Mouse (Mus musculus) hindbrain, embryonic 14.5 days (tissue): ENCODE measurements around the gene Vat1l. TPM values are rescaled to one million over a fixed set of nuclear protein-coding genes. Genes with fewer than 3 reads are reported as not detected.
A peak's percentile ranks its signal among the peaks of the same experiment; 100 is the strongest.

Experiments
- ATAC-seq: fragments of 200-750 bp; cut with Nextera tagmentation; 2 replicates; pipeline ENCODE4 v1.8.0; 2017; ENCODE audit warnings: moderate number of reproducible peaks, mild to moderate bottlenecking, moderate TSS enrichment, moderate library complexity; ENCODE audit not compliant: low FRiP score
- DNase-seq: peaks from one replicate; pipeline ENCODE4 v3.0.0-alpha.2; 2015; ENCODE audit warnings: low spot score
- H3K27ac ChIP-seq: fragments of 300-500 bp; sonication (generic); 2 replicates; pipeline ENCODE4 v1.5.1; 2014; ENCODE audit warnings: mild to moderate bottlenecking, moderate library complexity
- H3K27me3 ChIP-seq: fragments of 300-500 bp; sonication (generic); 2 replicates; pipeline ENCODE4 v1.6.1; 2014; ENCODE audit warnings: mild to moderate bottlenecking, low read length, mixed read lengths; ENCODE audit not compliant: control insufficient read depth, insufficient read depth
- H3K36me3 ChIP-seq: fragments of 300-500 bp; sonication (generic); replicated peaks from 2 replicates; pipeline ENCODE4 v1.6.1; 2014; ENCODE audit not compliant: control insufficient read depth, insufficient read depth
- H3K4me1 ChIP-seq: fragments of 300-500 bp; sonication (generic); replicated peaks from 2 replicates; pipeline ENCODE4 v1.6.1; 2014; ENCODE audit warnings: antibody characterized with exemption, low read length, mixed read lengths; ENCODE audit not compliant: control insufficient read depth, insufficient read depth
- H3K4me2 ChIP-seq: fragments of 300-500 bp; sonication (generic); replicated peaks from 2 replicates; pipeline ENCODE4 v1.6.1; 2014; ENCODE audit warnings: mild to moderate bottlenecking, moderate library complexity
- H3K4me3 ChIP-seq: fragments of 300-500 bp; sonication (generic); replicated peaks from 2 replicates; pipeline ENCODE4 v1.5.1; 2014; ENCODE audit warnings: mild to moderate bottlenecking, low read length
- H3K9ac ChIP-seq: fragments of 300-500 bp; sonication (generic); 2 replicates; pipeline ENCODE4 v1.6.1; 2014
- H3K9me3 ChIP-seq: fragments of 300-500 bp; sonication (generic); 2 replicates; pipeline ENCODE4 v1.6.1; 2016; ENCODE audit warnings: low read length; ENCODE audit not compliant: control insufficient read depth
- WGBS: fragments of 180-500 bp; shearing (Covaris S2); extraction: QIAGEN DNeasy Blood & Tissue Kit; methylation state at CpG from one replicate; pipeline ENCODE4 v1.1.7; 2014; 5-methylcytosine and 5-hydroxymethylcytosine counted together
- polyA plus RNA-seq: library from polyadenylated mRNA; unstranded; fragments of >200 nt; fragmentation: Nextera tagmentation; extraction: Ambion mirVana; gene quantifications from 2 replicates; pipeline ENCODE4 v1.2.1, GENCODE M21; 2014

Gene Vat1l
- polyA plus RNA-seq, 1 experiment from 2014 or later: 60.1 TPM

DNA sequence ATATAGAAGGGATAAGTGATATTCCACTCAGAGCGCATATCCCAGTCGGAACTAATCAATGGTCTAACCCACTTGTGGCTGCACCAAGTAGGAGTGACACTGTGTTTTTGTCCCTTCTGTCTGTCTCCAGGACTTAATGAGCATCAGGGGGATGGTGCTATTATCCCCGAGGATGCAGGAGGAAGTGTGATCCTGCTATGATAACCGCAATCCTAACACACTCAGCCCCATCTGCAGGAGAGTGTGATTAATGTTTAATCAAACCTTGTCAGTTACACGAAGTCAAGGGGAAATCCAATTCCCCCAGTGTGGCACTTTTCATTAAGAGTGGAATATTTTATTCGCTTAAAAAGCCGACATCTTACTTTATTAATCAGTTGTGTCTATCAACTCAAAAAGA lies 196.3 kb downstream of the Vat1l start:
- ATAC-seq (no peak), DNase-seq (peak; percentile 26)
- Histone ChIP-seq H3K9me3 (no peaks in the 10 kb centered on the region), H3K36me3 (no peaks in the 10 kb centered on the region), H3K4me2 (no peak overlapping the region), H3K27me3 (no peaks in the 10 kb centered on the region), H3K27ac (no peak overlapping the region), H3K9ac (no peak overlapping the region), H3K4me3 (no peak overlapping the region), H3K4me1 (no peaks in the 10 kb centered on the region)
- 37% methylated on average over 7 of the region's 7 CpGs for WGBS

DNA sequence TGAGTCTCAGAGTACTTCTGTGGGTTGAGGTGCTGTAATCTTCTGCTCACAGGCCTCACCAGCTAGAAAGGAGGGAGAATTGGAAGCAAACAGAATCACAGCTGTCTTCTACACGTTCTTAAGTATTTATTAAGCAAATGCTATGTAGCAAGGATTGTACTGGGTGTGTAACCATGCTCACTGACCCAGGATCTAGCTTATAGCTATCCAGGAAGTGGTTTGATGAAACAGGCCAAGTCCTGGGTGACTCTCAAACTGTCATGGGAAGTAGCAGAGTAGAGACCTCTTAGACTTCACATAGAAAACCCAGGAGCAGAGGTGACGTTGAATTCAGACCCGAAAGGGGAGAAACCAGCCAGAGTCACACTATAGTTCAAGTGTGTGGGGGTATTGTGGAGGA lies 206.0 kb downstream of the Vat1l start:
- Histone ChIP-seq H3K36me3 (no peaks in the 10 kb centered on the region), H3K4me2 (no peak overlapping the region), H3K27ac (no peak overlapping the region), H3K9me3 (no peaks in the 10 kb centered on the region), H3K27me3 (no peaks in the 10 kb centered on the region), H3K4me3 (no peak overlapping the region), H3K4me1 (no peaks in the 10 kb centered on the region), H3K9ac (no peak overlapping the region)
- ATAC-seq (no peak), DNase-seq (no peak)
- WGBS: 74% methylated on average over 3 of the region's 3 CpGs

DNA sequence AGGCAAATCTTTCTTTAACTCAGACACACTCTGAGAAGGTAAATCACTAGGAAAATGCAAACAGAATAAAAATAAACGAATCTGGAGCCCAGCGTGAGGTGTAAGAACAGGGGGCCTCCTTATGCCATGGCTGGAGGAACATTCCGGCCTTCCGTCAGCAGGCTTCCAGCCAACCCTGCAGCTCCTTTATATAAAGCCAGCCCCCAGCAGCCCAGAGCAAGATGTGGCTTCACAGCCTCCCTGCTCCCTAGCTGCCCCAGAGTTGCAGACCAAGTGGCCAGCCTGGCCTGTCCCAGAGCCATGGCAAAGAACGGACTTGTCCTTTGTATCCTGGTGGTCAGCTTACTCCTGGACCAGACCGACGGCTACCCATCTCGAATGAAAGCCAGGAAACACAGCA lies 212.4 kb downstream of the Vat1l start, which contains the start of gene Clec3a:
Gene Clec3a, plus strand, starts transcription at position 301 of the 400 bp plus-strand sequence.
- no peaks in the 10 kb centered on the region for H3K27me3 ChIP-seq
- no peak within 1 kb of the TSS for H3K4me3 ChIP-seq
- no peak within 1 kb of the TSS for H3K27ac ChIP-seq
- no peak for DNase-seq
- WGBS: 86% methylated on average over 8 of the region's 8 CpGs
- no peak for ATAC-seq
- H3K4me1 ChIP-seq: no peaks in the 10 kb centered on the region
- no peaks in the 10 kb centered on the region for H3K9me3 ChIP-seq
- H3K36me3 ChIP-seq: no peaks in the 10 kb centered on the region
- no peak within 1 kb of the TSS for H3K4me2 ChIP-seq
- no peak within 1 kb of the TSS for H3K9ac ChIP-seq

DNA sequence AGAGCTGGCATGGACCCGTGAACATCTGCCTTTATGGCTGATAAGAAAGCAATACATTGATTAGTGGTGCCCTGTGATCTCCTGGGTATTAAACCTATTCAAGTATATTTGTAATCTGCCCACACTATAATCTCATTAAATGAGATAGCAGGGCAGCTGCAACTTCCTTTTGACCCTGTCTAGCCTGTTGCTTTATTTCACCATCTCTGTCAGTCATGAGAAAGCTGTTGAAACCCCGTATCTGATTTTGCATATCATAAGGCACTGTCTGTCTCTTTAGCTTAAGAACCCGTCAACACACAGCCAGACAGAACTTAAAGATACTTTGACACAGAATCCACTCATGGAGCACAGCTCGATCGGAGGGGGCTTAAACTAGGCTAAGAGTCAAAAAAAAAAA lies 213.1 kb downstream of the Vat1l start:
- ATAC-seq (no peak), DNase-seq (no peak)
- H3K9ac ChIP-seq: no peak overlapping the region
- no peak overlapping the region for H3K4me2 ChIP-seq
- no peaks in the 10 kb centered on the region for H3K27me3 ChIP-seq
- no peak overlapping the region for H3K4me3 ChIP-seq
- H3K27ac ChIP-seq: no peak overlapping the region
- no peaks in the 10 kb centered on the region for H3K36me3 ChIP-seq
- 81% methylated on average over 5 of the region's 5 CpGs for WGBS
- H3K9me3 ChIP-seq: no peaks in the 10 kb centered on the region
- no peaks in the 10 kb centered on the region for H3K4me1 ChIP-seq

DNA sequence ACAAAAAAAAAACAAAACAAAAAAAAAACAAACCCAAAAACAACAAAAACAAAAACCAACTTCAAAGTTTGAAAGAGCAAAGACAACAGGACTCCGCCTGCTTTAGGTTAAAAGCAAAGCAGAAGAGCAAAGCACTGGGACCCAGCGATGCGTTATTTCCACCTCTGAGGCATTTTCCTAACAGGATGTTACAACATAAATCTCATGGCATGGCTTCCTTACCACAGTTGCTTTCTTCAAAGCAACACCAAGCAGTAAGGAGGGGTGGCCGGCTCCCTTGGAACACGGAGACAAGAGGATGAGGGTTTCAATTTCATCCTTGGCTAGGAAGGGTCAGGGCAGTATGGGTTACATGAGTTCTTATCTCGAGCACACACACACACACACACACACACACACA lies 213.5 kb downstream of the Vat1l start:
- Histone ChIP-seq H3K4me3 (no peak overlapping the region), H3K36me3 (no peaks in the 10 kb centered on the region), H3K9me3 (no peaks in the 10 kb centered on the region), H3K9ac (no peak overlapping the region), H3K27me3 (no peaks in the 10 kb centered on the region), H3K4me2 (no peak overlapping the region), H3K4me1 (no peaks in the 10 kb centered on the region), H3K27ac (no peak overlapping the region)
- no peak for ATAC-seq
- WGBS: 84% methylated on average over 6 of the region's 6 CpGs
- no peak for DNase-seq

DNA sequence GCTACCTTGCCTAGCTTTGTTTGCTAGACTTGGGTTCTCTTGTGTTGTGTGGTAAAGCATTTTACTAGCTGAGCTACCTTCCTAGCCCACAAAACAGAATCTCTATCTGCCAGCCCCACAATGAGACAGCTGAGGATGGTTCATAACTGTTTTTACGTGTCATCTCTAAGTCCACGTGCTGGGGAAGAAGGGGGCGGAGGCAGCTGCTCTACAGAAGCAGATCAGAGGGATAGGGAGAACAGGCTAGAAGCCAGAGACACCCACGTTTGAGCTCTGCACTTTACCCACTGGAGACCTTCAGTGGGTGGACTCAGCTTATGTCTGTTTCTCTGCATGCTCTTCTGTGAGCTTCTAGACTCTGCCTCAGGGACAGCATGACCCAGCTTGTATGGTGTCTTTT lies 216.1 kb downstream of the Vat1l start:
- DNase-seq (no peak), ATAC-seq (no peak)
- H3K4me1 ChIP-seq: no peaks in the 10 kb centered on the region
- no peaks in the 10 kb centered on the region for H3K9me3 ChIP-seq
- H3K27ac ChIP-seq: no peak overlapping the region
- WGBS: 87% methylated on average over 4 of the region's 4 CpGs
- H3K9ac ChIP-seq: no peak overlapping the region
- no peaks in the 10 kb centered on the region for H3K36me3 ChIP-seq
- H3K4me2 ChIP-seq: no peak overlapping the region
- no peaks in the 10 kb centered on the region for H3K27me3 ChIP-seq
- H3K4me3 ChIP-seq: no peak overlapping the region

Other genes starting within 250 kb of the Vat1l start
- gene Nudt7, start 72.1 kb upstream of the Vat1l start, polyA plus RNA-seq: 4.7 and 5.3 TPM in 2 replicates
- not detected in 2 replicates for gene Clec3a, start 212.5 kb downstream of the Vat1l start, polyA plus RNA-seq
- gene Wwox, start 234.0 kb downstream of the Vat1l start, polyA plus RNA-seq: 12.5 and 12.7 TPM in 2 replicates